Mouse (Mus musculus) embryo, embryonic 10.5 days (tissue): Measurements from ENCODE around the gene Sdcbp2.
A peak's percentile ranks its signal among the peaks of the same experiment; 100 is the strongest.
"Not testable (repeated sequence)": the region's sequence is repeated elsewhere in the genome, so short reads cannot be mapped to it uniquely, and the experiment has no call there.

Experiments used
- DNase-seq: peaks from one replicate; pipeline ENCODE4 v3.0.0-alpha.2; 2015; ENCODE audit warnings: low spot score

Sdcbp2 gene

DNA sequence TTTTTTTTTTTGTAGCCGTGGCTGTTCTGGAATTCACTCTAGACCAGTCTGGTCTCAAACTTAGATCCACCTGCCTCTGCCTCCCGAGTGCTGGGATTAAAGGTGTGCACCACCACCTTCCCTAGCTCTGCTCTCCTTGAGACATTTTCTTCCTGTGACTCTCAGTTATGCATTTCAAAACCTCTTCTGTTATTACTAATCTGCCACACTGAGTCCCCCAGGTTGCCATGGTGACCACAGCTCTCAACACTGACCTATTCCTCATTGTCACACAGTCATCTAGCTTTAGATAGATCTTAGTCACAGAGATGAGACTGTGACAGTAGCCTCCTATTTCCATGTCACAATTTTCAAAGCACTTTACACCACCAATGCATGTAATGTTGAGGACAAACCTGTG, 3.0 kb upstream of the Sdcbp2 start:
- no peak for DNase-seq

DNA sequence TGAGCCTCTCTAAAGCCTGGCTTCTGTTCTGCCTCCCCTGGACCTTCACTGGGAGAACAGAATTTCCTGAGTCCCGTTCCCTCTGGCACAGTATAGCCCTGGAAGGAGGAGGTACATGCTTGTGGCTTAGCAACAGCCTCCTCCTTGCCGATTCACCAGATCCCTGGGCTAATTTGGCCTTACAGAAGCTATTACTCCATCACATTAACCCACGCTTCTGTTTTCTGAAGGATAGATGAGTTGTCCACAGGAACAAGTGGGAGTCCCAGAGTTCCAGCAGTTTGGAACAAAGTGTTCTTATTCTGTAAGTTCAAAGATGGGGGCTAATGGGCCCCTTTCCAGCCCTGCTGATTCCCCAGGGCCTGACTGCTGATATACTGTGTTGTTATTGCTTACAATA, 1.2 kb downstream of the Sdcbp2 start:
- no peak for DNase-seq

DNA sequence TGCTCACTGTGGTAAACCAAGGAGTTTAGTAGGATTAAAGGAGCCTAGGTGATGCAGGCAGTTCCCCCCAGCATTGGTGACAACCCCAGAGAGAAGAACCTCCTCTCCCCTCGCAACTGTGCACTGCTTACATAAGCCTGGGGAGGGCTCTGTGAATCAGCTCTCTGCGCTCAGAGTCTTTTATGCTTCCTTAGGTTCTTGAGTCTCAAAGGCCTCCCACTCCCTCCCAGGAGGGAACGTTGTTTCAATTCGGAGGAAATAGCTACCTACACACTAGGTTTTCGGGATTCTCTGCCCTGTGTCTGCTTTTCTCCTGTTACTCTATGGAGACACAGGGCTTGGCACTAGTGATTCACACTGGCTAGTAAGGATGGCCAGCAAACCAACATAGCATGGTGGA, 2.2 kb downstream of the Sdcbp2 start:
- DNase-seq, result no peak

DNA sequence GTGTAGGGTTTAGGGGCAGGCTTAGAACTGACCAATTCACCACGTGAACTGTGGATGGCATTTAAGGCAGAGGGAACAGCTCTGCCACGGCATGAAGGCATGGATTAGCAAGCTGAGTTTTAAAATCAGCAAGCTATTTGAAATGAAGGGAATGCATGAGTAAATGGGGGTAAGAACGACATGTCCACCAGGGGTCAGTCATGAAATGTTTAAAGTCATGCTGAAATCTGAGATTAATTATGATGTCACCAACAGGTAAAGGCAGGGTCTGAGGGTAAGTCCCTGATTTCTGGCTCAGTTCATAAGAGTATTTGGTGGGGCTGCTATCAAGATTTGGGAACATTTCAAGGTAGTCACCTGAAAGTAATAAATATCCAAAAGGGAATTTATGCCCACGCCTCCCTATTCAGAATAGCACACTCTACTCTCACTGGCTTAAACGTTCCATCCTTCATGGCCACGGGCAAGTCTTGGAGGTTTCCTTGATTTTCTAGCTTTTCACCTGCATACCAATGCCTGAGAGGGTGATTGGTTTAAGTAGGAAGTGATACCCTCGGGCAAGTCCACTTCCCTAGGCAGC, 2.8 kb downstream of the Sdcbp2 start:
- peak; percentile 81 for DNase-seq

DNA sequence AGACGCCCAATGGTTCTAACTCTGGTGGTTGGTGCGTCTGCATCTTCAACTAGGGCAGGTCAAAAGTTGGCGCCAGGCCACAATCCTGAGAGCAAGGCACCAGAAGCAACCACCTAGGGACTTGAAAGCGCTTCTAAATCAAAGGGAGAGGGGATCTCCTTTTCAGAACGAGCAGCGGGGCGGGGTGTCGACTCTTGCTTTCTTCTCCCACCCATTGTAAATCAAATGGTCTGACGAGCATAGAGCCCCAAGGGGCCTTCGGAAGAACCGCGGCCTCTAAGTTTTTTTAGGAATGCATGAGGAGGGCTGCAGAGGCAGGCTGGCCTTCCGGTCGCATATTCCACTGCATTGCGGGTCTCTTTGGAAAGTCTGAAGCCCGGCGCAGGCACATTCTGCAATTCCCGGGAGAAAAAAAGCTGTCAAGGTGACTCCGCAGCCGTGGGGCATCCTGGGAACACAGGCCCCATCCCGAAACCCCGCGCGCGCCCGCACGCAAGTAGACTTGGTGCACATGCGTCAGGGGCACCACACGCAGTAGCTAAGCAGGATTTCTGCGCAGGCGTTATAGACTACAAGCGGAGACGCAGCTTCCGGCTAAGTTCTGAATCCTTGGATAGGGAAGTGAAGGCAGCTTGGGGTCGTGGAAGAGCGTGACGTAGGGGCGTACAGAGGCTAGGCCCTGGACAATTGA, 3.4 kb downstream of the Sdcbp2 start:
- DNase-seq, result peak; percentile 92

DNA sequence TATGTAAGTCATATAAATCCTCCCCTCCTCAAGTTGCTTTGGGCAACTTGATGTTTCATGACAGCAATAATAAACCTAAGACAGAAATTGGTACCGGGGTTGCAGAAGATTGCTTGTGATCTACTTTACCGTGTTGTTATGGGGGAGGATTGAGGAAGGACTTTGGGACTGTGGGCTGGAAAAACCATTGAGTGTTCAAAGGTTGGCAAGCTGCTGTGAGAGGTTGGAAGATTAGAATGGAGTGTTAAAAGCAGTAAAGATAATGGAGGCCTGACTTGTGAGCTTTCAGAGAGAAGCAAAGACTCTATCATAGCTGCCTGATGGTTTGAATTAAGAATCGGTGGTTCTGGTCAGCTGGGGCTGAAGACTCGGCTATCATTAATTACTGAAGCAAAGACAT, 6.8 kb downstream of the Sdcbp2 start:
- DNase-seq, result no peak

DNA sequence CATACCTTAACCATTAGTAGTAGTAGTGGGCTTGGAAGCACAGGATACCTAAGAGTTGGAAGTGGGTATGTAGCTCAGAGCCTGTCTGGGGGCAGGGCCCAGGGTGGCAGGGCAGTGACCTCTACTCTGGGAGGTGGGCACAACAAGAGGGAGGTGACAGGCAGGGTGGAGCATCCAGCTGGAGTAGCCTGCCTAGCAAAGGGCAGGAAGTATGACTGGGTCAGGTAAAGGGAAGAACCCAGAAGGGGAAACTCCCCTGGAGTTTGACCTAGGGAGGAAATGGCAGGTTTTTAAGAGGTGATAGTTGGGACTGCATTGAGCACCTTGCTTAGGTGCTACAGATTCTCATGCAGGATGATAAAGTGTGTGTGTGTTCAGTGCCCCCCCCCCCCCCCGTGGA, 8.5 kb downstream of the Sdcbp2 start:
- no peak for DNase-seq

DNA sequence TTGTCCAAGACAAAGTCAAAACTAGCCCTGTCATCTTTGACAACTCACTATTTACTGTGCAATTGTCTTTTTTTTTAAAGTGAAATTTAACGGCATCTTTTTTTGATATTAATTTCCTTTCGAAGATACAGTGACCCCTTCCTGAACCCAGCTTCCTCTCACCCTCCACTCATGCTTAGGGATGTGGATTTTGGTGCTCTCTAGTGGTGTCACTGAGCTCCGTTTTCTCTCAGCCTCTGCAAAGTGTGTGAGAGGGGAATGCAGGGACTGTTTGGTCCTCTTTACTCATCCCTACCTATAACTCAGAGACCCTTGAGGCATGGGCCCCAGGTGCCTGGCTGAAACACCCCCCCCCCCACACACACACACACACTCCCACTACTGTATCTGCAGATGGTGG, 13.5 kb downstream of the Sdcbp2 start:
- DNase-seq, result no peak

DNA sequence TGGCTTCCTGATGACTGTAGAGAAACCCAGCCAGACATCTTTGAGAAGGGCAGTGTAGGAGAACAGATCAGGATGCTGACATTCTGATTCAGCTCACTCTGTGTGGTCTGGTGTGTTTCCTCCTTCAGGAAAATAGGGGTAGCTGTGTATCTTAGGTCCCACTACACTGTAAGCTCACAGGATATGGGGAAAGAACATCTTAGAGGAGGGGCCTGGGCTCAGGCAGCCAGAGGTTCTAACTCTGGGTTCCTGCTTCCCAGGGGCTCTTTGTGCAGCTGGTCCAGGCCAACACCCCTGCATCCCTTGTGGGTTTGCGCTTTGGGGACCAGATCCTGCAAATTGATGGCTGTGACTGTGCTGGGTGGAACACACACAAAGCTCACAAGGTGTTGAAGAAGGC, 14.4 kb downstream of the Sdcbp2 start:
- no peak for DNase-seq

DNA sequence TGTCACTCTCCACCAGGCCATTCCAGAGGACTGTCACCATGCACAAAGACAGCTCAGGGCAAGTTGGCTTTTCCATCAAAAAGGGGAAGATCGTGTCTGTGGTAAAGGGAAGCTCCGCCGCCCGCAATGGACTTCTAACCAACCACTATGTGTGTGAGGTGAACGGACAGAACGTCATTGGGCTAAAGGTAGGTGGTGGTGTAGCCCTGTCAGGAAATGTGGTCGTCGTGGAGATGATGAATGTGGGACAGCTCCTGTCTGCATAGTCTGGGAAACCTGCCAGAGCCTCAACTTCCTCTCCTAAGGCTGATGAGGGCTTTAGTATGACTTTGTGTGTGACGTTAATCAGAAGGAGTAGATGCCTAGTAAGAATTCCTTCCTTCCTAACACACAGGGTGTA, 14.9 kb downstream of the Sdcbp2 start:
- no peak for DNase-seq

DNA sequence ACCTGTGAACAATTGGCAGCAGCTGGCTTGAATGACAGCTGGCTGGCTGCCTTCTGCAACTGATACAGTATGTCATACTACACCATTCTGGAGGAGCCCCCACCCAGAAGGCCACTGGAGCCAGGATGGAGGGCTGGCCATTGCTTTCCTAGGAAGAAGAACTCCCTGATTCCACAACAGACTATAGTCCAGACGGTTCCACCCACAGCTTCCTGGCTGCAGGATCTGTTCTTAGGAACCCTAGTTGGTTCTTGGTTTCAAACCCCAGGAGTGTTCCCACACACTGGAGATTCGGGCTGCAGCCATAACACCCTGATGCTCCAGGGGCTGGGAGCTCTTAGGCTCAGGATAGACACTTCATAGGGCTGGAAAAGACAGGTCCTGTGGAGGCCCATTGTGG, 25.6 kb downstream of the Sdcbp2 start:
- DNase-seq, result no peak

DNA sequence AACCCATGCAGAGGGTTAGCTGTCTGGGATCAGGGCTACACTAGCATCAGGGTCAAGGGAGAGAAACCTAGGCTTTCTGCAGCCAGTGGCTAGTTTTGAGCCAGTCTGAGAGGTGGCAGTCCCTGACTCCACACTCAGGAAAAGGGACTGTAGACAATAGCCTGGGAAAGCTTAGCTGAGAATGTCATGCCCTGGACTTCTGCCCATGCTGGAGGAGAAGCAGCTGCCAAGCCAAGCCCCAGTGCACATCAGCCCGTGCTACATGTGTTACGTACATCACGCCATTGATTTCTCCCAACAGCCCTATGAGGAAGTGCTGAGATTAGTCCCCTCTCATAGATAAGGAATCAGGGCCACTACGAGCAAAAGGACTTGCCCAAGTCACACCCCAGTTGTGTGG, 29.7 kb downstream of the Sdcbp2 start:
- no peak for DNase-seq

DNA sequence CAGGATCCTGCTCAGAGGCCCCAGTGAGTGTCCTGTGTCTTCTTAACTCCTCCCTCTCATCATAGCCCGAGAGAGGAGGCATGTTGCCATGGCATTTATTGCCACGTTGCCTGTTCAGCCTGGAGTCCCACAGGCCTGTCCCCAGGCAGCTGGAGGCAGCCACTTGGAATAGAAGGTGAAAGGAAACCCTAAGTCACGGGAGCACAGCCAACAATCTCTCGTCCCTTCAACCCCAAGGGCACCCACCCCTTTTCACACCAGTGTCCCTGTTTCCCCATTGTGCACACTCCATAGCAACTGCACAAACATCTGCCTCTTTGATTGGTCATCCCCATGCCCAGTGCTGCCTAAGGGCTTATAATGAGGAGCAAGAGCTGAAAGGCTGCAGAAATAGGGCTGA, 31.2 kb downstream of the Sdcbp2 start:
- DNase-seq, result peak; percentile 69

DNA sequence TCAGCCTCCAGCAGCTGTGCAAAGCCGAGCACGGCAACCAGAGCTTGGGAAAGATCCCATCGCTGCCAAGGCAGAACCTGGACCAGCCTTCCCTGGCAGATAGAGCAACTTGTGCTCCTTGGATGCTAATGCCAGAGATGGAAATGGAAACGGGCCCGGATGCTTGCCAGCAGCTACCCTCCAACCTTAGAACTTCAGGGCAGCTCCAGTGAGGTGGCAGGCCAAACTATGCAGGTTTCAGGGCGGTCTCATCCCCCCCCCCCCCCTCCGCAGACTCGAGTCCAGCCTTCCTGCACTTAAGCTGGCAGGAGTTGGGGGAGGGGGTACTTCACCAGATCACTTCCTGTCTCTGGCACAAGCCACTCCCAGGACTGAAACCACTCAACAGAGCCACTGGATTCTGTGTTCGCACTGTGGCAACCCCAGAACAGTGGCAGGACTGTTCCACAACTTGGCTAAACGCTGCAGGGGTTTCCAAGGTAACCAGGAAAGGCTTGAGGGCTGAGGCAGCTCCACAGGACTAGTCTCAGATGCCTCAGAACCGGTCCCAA, 33.1 kb downstream of the Sdcbp2 start:
- peak; percentile 56 for DNase-seq

DNA sequence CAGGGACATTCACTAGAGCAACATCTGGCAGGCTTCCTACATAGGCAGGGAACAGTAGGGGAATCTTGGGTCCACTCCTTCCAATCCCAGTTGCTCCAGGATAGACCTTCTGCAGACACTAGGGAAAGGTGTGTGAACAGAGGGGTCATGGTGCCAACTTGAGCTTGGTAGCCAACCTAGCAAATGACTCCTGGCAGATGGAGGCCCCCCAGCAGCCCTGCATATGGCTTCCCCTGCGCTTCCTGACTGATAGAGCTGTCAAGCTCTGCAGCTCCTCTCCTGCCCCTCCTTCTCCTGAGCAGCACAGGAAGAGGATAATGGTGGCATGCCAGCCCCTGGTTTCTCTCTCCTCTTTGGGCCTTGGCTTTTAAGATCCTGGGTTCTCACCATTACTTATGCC, 36.0 kb downstream of the Sdcbp2 start:
- DNase-seq, result no peak

DNA sequence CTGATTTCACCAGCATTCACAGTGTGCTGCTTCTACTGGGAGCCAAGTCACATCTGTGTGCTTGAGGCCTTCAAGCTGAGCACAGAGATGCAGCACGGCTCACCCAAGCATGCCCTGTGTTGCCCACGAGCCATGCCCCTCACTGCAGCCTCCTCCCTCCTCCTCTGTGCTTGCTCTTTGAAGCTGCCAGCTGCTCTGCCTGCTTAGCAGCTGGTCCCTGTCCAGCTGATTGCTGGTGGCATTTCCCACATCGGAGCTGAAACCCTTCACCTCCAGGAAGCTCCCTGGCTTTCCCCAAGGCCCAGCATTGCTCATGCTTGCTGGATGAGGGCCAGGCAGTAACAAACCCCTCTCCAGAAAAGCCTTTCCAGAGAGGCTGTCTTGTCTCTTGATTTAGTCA, 37.6 kb downstream of the Sdcbp2 start:
- no peak for DNase-seq

DNA sequence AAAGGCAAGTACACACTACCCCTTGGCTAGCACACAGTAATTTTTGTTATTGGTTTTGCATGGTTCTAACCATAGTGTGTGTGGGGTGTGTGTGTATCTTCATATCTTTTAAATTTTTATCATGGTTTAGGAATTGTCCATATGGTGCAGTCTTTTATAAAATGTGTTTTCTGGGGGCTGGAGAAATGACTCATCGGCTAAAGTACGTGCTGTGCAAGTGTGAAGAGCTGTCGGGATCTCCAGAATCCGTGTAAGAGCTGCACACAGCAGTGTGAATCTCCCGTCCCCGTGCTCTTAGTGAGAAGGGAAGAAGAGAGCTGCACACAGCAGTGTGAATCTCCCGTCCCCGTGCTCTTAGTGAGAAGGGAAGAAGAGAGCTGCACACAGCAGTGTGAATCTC, 43.4 kb downstream of the Sdcbp2 start:
- DNase-seq, result not testable (repeated sequence)

DNA sequence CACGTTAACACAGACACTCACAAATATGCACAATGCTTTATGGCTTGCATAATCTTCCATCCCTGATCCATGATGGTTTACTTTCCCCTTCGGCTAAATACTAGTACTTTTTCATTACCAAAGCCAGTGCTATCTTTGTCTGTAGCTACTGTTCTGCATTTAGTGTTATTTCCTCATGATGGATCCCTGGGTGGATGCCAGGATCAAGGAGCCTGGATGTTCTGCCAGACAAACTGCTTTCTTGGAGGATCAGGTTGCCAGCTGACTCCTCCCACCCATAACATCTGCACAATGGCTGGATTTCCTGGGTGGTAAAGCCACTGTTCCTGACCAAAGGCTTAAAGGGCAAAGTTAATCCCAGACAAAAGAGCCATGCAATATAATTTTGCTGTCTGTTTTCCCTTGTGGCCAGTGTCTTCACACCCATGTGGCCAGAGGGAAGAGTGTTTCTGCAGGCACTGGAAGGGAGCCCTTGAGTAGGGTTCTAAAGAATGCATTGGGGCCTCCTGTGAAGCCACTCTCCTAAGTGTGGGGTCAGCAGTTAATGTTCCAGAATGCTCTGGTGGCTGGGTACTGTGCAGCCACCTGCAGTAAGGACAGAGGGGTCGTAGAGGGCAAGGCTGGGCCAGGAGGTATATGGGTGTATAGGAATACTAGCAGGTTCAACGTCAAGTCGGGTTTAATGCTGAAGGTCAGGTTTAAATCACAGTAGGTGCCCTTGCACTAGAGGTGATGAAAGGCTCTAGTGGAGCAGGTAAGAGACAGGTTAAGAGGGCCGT, 44.3 kb downstream of the Sdcbp2 start:
- no peak for DNase-seq

DNA sequence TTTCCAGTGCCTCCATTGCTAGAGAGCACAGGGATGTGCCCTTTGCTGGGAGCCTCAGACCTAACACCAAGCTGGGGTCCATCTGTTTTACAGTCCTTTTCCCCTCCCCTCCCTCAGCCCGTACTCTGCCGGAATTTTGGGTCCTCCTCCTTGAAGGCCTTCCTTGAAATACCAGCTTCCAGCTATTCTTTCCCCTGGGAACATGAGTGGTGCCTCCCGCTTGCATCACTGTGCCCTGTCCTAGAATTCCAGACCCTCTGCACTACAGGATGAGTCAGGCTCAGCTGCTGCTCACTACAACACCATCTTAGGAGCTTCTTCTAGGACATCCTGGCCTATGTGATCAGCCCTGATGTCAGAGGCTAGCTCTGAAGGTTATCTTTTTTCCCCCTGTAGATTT, 51.4 kb downstream of the Sdcbp2 start:
- no peak for DNase-seq

DNA sequence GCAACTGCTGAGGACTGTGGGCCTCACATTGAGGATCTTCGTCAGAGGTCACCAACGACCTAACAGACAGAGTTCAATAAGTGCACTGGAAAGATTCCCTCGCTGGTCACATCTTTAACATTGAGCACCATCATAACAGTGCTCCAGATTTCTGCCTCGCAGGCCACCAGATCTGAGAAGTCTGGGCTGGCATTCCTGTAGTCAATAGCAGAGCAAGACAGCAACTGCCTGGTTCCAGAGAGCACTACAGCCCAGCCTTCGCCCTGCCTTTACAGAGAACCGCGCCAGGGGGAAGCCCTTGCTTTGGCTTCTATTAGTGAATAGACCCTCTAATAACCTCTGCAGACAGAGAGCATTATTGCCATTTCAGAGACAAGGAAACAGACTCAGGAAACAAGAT, 53.9 kb downstream of the Sdcbp2 start:
- no peak for DNase-seq

DNA sequence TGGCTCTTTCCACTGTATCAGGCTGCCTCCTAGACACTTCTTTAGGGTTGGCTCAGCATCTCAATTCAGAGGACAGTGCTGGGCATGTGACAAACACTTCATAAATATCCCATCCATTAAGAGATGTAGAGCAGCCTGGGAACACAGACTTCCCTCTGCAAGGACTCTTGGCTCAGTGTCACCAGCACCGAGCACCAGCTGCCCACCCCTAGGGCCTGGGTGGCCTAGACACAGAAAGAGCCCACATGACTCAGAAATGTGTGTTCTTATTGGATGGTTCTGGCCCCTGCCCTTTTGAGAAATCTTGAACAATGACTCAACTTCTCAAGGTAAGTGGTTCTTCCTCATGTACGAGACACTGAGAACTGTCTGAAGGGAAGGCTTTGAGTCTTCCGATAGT, 55.6 kb downstream of the Sdcbp2 start:
- no peak for DNase-seq

DNA sequence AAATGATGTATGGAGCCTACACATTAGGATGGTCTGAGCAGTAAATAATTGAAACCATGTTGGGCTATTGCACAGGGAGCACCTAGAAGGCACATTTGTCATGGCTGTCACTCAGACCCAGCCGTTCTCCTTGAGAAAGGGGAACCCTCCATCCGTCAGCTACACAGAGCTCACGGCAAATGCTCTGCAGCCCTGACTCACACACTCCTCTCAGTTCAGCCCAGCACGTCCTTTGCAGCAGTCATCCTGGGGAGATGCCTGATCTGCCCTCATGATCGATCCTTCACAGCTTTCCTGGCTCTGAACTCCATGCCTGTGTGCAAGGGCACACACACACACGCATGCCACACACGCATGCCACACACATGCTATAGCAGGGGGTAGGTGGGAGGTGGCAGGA, 56.9 kb downstream of the Sdcbp2 start:
- no peak for DNase-seq
